Mouse (Mus musculus): ENCODE measurements around the gene Tcf21. TPM values are rescaled to one million over a fixed set of nuclear protein-coding genes. Genes with fewer than 3 reads are reported as not detected.
A peak's percentile ranks its signal among the peaks of the same experiment; 100 is the strongest.

Tcf21 gene
- not detected in 2 replicates for polyA plus RNA-seq (2012; ENCODE audit: insufficient read depth, low replicate concordance)

DNA sequence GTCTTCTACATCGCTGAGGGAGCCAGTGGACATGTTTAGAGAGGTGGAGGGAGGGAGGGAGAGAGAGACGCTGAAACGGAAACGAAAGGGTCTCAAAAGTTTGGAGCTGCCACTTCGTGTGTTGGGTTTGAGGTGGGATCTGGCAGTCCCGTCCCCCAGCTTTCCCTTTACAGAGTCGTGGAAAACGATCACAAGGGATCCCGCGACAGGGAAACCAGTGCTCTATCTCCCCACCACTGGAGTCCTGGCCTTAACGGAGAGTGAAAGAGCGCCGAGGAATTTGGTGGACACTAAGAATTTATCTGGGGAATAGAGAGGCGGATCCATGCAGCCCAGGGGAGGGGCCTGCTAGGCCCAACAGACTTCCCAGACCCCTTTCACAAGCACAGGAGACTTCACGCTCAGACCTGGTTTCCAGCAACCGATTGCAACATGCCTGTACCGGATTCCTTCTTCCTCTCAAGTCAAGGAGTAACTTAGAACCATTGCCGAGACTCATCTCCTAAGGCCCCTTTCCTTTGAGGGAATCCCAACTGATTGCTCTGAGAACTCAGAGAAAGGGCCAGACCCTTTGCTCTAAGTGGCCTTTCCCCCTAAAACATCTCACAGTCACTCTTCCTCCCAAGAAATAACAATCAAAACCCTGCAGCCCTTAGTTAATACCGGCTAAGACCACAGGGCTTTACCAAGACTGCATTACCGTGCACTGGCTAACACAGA lies at the start of gene Tcf21:
TSS of gene Tcf21 (minus strand) at position 304 of the 720 bp plus-strand sequence.
- H3K4me3 ChIP-seq (replicated peaks): no peak within 1 kb of the TSS

DNA sequence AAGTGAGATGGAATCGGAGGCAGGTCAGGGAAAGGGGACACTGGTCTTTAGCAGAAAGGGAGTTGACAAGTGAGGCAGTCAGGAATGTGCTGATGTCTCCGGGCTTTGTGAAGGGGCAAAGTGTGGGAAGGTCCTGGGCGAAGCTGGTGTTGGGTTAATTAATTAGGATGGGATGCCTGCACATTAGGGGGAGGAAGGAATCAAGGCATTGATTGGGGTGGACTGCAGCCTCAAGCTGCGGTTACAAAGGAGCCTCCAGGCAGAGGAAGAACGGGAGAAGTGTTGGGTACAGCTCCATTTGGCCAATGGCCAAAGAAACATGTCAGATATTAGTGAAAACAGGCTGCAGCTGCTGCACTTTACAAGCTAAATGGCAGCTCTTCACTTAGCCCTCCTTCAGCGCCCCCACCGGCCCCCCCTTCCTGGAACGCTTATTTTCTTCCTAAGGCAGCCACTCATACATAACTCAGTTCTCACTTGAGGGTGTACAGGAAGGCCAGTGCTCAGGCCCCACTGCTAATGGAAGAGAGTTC lies 48.5 kb upstream of the Tcf21 start:
- Histone ChIP-seq H3K4me1 (no peaks in the 10 kb centered on the region), H3K27me3 (replicated peaks) (no peaks in the 10 kb centered on the region), H3K4me3 (replicated peaks) (no peak overlapping the region), H3K9me3 (no peaks in the 10 kb centered on the region), H3K36me3 (replicated peaks; ENCODE audit: low read length) (no peaks in the 10 kb centered on the region)
- TF ChIP-seq GATA1 (IDR thresholded peaks at IDR 0.05; ENCODE audit: borderline replicate concordance, low read length) (no peak), FLI1 (IDR thresholded peaks at IDR 0.05; ENCODE audit: low read length) (no peak)

More for the DNA sequence above, at the start of gene Tcf21:
- peaks cover 20% of the 10 kb centered on the region for H3K4me1 ChIP-seq
- peaks cover 19% of the 10 kb centered on the region for H3K9me3 ChIP-seq
- TF ChIP-seq FLI1 (IDR thresholded peaks at IDR 0.05; ENCODE audit: low read length) (no peak), GATA1 (IDR thresholded peaks at IDR 0.05; ENCODE audit: borderline replicate concordance, low read length) (no peak)
- peaks cover 77% of the 10 kb centered on the region for H3K27me3 ChIP-seq (replicated peaks)
- H3K36me3 ChIP-seq (replicated peaks; ENCODE audit: low read length): no peaks in the 10 kb centered on the region

DNA sequence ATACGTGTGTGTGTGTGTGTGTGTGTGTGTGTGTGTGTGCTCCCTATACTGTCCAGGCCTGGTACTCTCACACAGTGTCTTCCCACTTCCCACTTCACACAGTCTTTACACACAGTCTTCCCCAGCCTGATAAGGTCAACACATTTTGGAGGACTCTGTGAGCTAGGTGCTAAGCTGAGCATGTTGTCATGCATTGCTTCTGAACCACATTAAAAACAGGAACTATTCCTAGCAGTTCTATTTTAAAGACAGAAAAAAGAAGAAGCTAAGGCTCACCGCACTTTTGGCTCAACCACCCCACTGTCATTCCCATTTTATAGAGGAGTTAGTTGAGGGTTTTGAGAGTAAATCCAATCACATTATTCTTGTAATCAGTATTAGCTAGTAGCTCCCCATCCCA lies 47.2 kb upstream of the Tcf21 start:
- TF ChIP-seq FLI1 (IDR thresholded peaks at IDR 0.05; ENCODE audit: low read length) (no peak), GATA1 (IDR thresholded peaks at IDR 0.05; ENCODE audit: borderline replicate concordance, low read length) (no peak)
- Histone ChIP-seq H3K36me3 (replicated peaks; ENCODE audit: low read length) (no peaks in the 10 kb centered on the region), H3K9me3 (no peaks in the 10 kb centered on the region), H3K4me1 (no peaks in the 10 kb centered on the region), H3K4me3 (replicated peaks) (no peak overlapping the region), H3K27me3 (replicated peaks) (no peaks in the 10 kb centered on the region)

DNA sequence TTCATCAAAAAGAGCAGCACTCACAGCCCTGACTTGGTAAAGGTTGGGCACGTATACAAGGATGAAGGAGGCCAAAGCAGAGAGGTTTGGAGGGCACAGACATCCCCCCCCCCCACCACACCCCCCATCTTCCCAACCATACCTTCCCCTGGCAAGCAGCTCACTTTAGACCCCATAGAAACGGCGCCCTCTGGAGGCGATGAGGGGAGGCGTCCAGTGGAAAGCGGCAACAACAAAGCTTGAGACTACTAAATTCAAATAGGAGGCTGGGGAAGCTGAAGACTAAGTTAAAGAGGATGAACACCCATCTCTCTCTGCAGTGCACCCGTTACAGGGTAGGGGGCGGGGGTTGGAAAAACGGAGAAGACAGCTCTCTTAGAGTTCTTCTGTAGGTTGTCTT lies 38.1 kb upstream of the Tcf21 start:
- peaks cover 17% of the 10 kb centered on the region for H3K9me3 ChIP-seq
- no peak for TF ChIP-seq FLI1 (IDR thresholded peaks at IDR 0.05; ENCODE audit: low read length)
- TF ChIP-seq GATA1 (IDR thresholded peaks at IDR 0.05; ENCODE audit: borderline replicate concordance, low read length): no peak
- peaks cover 4% of the 10 kb centered on the region; the same call in 1 of the 2 replicates for H3K4me1 ChIP-seq
- H3K27me3 ChIP-seq (replicated peaks): no peaks in the 10 kb centered on the region
- H3K4me3 ChIP-seq (replicated peaks): no peak overlapping the region
- H3K36me3 ChIP-seq (replicated peaks; ENCODE audit: low read length): no peaks in the 10 kb centered on the region

DNA sequence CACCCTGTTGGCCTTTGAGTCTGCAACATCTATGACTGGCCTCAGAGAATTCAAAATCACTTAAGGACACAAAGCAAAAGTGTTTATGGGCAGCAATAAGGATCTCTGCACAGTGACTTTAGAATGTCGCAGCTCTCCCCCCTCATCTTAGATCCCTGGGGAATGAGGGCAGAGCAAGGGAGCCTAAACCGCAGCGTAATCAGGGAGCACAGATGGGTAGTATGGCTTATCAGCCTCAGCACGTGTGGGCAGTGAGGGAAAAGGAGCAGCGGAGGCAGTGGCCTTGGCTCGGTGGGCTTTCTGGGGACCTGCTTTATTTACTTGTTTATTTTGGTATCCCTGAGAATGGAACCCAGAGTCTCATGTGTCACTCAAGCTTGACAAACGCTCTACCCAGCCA lies 34.4 kb upstream of the Tcf21 start:
- Histone ChIP-seq H3K9me3 (peaks cover 17% of the 10 kb centered on the region), H3K4me1 (peaks cover 4% of the 10 kb centered on the region; the same call in 1 of the 2 replicates), H3K4me3 (replicated peaks) (peak overlapping the region; percentile 54), H3K27me3 (replicated peaks) (no peaks in the 10 kb centered on the region), H3K36me3 (replicated peaks; ENCODE audit: low read length) (no peaks in the 10 kb centered on the region)
- TF ChIP-seq FLI1 (IDR thresholded peaks at IDR 0.05; ENCODE audit: low read length) (no peak), GATA1 (IDR thresholded peaks at IDR 0.05; ENCODE audit: borderline replicate concordance, low read length) (no peak)

DNA sequence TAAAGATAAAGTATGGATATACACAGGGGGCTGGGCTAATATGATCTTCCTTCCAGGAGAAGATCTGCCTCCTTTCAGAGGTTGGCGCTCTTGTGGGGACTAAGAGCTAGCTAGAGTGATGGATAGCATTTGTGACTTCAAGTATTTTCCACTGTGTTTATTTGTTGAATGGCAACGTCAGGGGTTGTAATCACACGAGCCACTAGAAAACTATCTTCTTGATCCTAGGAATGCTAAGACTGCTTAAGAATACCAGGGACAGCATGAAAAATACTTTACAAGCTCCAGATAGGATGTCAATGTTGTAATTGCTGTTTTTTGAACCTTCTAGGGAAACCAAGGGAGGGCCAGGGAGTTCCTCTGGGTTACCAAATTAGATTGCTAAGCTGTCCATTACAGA lies 25.4 kb upstream of the Tcf21 start:
- peaks cover 27% of the 10 kb centered on the region for H3K27me3 ChIP-seq (replicated peaks)
- H3K4me3 ChIP-seq (replicated peaks): no peak overlapping the region
- no peak for TF ChIP-seq GATA1 (IDR thresholded peaks at IDR 0.05; ENCODE audit: borderline replicate concordance, low read length)
- no peak for TF ChIP-seq FLI1 (IDR thresholded peaks at IDR 0.05; ENCODE audit: low read length)
- H3K4me1 ChIP-seq: 0 out of 2 replicates have a peak, but pooled peaks cover 3% of the 10 kb centered on the region
- peaks cover 4% of the 10 kb centered on the region; the same call in 1 of the 2 replicates for H3K9me3 ChIP-seq
- no peaks in the 10 kb centered on the region for H3K36me3 ChIP-seq (replicated peaks; ENCODE audit: low read length)

DNA sequence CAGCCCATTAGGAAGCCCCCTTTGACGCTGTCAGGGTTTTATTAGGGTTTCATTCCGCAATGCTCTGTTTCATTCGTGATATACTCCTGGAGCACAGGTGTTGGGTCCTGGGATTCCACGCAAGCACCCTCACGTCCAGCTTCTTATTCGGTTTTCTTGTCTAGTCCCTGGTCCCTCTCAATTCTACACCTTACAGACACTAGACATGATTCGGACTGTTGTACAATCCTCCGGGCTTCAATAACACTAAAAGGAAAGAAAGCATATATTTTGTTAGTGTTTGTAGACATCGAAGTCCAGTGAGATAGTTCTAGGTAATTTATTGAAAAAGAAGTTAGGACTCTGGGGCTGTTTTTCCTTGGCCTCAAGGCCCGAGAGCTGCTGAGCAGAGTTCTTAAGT lies 24.8 kb upstream of the Tcf21 start:
- H3K27me3 ChIP-seq (replicated peaks): peaks cover 27% of the 10 kb centered on the region
- 0 out of 2 replicates have a peak, but pooled peaks cover 3% of the 10 kb centered on the region for H3K4me1 ChIP-seq
- no peaks in the 10 kb centered on the region for H3K36me3 ChIP-seq (replicated peaks; ENCODE audit: low read length)
- no peak overlapping the region for H3K4me3 ChIP-seq (replicated peaks)
- H3K9me3 ChIP-seq: peaks cover 4% of the 10 kb centered on the region; the same call in 1 of the 2 replicates
- no peak for TF ChIP-seq GATA1 (IDR thresholded peaks at IDR 0.05; ENCODE audit: borderline replicate concordance, low read length)

DNA sequence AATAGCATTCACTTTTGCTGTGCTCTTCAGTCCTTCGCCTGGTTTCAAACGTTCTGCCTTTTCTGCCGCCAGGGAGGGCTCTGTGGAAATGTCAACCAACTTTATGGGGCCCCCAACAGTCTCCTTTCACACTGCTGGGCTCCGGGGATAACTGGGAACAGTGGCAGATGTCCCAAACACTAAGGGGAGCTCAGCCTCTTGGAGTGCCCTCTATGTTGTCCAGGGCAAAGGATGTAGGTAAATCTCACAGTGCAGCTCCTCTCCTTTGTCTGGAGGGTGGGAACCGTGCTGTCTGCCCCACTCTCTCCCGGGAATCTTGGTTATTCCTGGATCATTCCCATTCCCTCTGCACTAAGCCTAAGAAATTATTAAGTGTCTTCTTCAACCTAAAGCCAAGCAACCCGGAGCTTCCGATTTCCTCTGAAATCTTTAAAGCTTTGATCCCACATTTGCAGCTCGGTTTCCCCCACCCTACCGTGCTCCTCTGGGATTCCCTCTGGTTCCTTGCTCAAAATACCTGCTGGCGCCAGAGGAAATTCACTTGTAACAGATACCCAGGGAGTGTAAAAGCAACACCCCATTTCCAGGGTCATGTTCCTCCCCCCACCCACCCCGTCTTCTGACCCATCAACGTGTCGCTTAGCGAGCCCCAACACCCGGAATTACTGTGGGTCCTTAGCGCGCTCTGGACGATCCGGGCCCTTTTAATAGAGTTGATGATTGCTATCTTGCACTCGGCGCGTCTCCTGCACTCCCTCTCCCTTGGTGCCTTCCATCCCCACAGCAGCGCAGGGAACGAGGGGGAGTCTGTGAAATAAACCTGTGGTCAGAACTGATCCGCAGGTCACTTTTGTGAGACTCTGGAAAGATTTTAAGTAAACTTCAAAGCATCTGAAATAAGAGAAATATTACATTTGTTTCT lies 23.7 kb upstream of the Tcf21 start:
- TF ChIP-seq GATA1 (IDR thresholded peaks at IDR 0.05; ENCODE audit: borderline replicate concordance, low read length) (no peak), FLI1 (IDR thresholded peaks at IDR 0.05; ENCODE audit: low read length) (no peak)
- Histone ChIP-seq H3K27me3 (replicated peaks) (peaks cover 27% of the 10 kb centered on the region), H3K4me3 (replicated peaks) (no peak overlapping the region), H3K4me1 (0 out of 2 replicates have a peak, but pooled peaks cover 3% of the 10 kb centered on the region), H3K36me3 (replicated peaks; ENCODE audit: low read length) (no peaks in the 10 kb centered on the region), H3K9me3 (peaks cover 4% of the 10 kb centered on the region; the same call in 1 of the 2 replicates)

DNA sequence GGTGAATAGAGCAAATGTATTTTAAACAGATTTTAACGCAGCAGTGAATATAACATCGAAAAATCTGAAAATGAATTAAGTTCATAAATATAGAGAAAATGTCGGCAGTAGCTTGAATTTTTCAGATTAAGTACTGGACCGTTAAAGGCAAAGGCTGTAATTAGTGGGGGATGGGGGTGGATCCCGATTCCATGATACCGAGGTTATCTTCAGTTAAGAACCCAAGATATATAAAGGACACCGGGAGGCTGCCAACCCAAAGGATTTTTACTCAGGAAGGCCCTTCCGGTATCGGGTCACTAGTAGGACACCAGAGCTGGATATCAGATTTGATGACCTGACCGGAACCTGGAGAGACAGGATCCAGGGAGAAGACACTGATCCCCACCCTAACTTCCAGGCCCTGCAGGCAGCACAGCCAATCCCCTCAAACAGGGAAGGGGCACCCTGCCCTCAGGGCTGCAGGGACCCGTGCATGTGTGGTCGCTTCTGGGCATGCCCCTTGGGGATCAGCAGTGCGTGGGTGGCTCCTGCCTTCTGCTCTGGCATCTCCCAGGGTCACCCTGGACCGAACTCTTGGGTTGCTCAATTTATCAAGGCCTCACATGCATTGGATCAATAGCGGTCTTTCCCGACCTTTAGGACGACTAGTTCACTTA lies 22.9 kb upstream of the Tcf21 start:
- TF ChIP-seq GATA1 (IDR thresholded peaks at IDR 0.05; ENCODE audit: borderline replicate concordance, low read length): no peak
- TF ChIP-seq FLI1 (IDR thresholded peaks at IDR 0.05; ENCODE audit: low read length): no peak

More for the DNA sequence above, 22.9 kb upstream of the Tcf21 start:
- no peaks in the 10 kb centered on the region for H3K36me3 ChIP-seq (replicated peaks; ENCODE audit: low read length)
- H3K9me3 ChIP-seq: peaks cover 4% of the 10 kb centered on the region; the same call in 1 of the 2 replicates
- H3K4me3 ChIP-seq (replicated peaks): no peak overlapping the region
- H3K27me3 ChIP-seq (replicated peaks): peaks cover 28% of the 10 kb centered on the region
- 0 out of 2 replicates have a peak, but pooled peaks cover 3% of the 10 kb centered on the region for H3K4me1 ChIP-seq

Measured in megakaryocyte, embryonic 14.5 days (primary cell).